Comparison of ENCODE assay signal across 12 mouse cellular contexts in the genomic region with DNA sequence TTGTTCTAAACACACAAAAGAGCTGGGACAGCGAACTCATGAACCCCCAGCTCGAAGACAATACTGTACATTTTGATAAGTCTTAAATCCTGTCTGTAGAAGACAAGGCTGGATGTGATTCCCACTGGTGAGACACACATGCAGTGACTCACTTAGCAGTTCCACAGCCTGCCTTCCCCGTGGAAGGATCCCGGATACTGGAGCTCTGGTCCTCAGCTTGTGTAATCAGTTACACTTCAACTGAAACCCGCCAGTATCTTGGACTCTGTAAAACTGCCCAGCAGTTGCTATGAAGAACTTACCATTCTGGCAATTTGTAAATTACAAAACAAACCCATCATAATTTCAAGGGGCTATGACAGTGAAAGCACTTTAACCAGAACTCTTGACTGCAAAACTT. TPM values are rescaled to one million over a fixed set of nuclear protein-coding genes. Genes with fewer than 3 reads are reported as not detected.
DNase-seq lines count a peak whose midpoint lies in the region; ATAC-seq and TF ChIP-seq lines count a peak whose summit lies in the region.
"Had no signal": no experiment of that assay in that cellular context is flagged by ENCODE, and none has a peak within 500 bp of the region (broad histone marks: within the 10 kb centered on the region; RNA-seq: fewer than 3 reads in every experiment).

No protein-coding gene starts in this region.

- ATAC-seq in lung, embryonic 14.5 days (ENCODE audit: insufficient read depth), result no peak
- ATAC-seq in limb, embryonic 12.5 days (ENCODE audit: insufficient number of reproducible peaks, insufficient read depth, low FRiP score, low TSS enrichment, low read depth), result no peak
- ATAC-seq: forebrain, embryonic 15.5 days had no signal

- DNase-seq in lung, embryonic 14.5 days, result peak; percentile 18
- no peak for DNase-seq in lung, adult 18-20 months
- DNase-seq in Muller cell, postnatal 12 days (ENCODE audit: inconsistent ontology term), result peak; percentile 25
- DNase-seq in fibroblast of lung, adult 2 months (ENCODE audit: low read depth), result peak; percentile 52
- no peak for DNase-seq in spleen, postnatal 4 days (ENCODE audit: low spot score in 2 of 2)
- DNase-seq in ovary, postnatal 10 days (ENCODE audit: low spot score), result no peak
- no peak for DNase-seq in testis, postnatal 10 days (ENCODE audit: low spot score)
- DNase-seq: heart, postnatal 36 days; liver, embryonic 13.5 days had no signal

- WGBS in lung, embryonic 14.5 days, result 43% methylated on average over 5 of the region's 5 CpGs
- 63% methylated on average over 5 of the region's 5 CpGs for WGBS in limb, embryonic 12.5 days

- no peaks in the 10 kb centered on the region for H3K9me3 ChIP-seq in lung, embryonic 14.5 days (ENCODE audit: low read depth, low read length)
- no peaks in the 10 kb centered on the region for H3K9me3 ChIP-seq in limb, embryonic 12.5 days
- H3K9me3 ChIP-seq: forebrain, embryonic 15.5 days; liver, embryonic 13.5 days had no signal

- no peak overlapping the region for H3K4me3 ChIP-seq in lung, embryonic 14.5 days (ENCODE audit: low read depth, low read length)
- no peak overlapping the region for H3K4me3 ChIP-seq in limb, embryonic 12.5 days (replicated peaks)
- H3K4me3 ChIP-seq: forebrain, embryonic 15.5 days; liver, embryonic 13.5 days had no signal

- peaks cover 12% of the 10 kb centered on the region for H3K27me3 ChIP-seq in lung, embryonic 14.5 days (ENCODE audit: insufficient read depth, low read length)
- peaks cover 5% of the 10 kb centered on the region; the same call in 1 of the 2 replicates for H3K27me3 ChIP-seq in limb, embryonic 12.5 days
- H3K27me3 ChIP-seq: CH12.LX had no signal

- H3K4me2 ChIP-seq in lung, embryonic 14.5 days, result no peak overlapping the region
- H3K4me2 ChIP-seq in limb, embryonic 12.5 days, result peak overlapping the region; percentile 13; the same call in 1 of the 2 replicates
- H3K4me2 ChIP-seq: forebrain, embryonic 15.5 days; liver, embryonic 13.5 days had no signal

- H3K4me1 ChIP-seq in lung, embryonic 14.5 days (ENCODE audit: insufficient read depth), result peaks cover 7% of the 10 kb centered on the region; the same call in 1 of the 2 replicates
- peaks cover 47% of the 10 kb centered on the region for H3K4me1 ChIP-seq in limb, embryonic 12.5 days (replicated peaks)
- H3K4me1 ChIP-seq: liver, embryonic 13.5 days had no signal

- no peaks in the 10 kb centered on the region for H3K36me3 ChIP-seq in lung, embryonic 14.5 days (ENCODE audit: insufficient read depth)
- H3K36me3 ChIP-seq in limb, embryonic 12.5 days, result no peaks in the 10 kb centered on the region
- H3K36me3 ChIP-seq: forebrain, embryonic 15.5 days; liver, embryonic 13.5 days had no signal

- H3K9ac ChIP-seq in lung, embryonic 14.5 days, result no peak overlapping the region
- no peak overlapping the region for H3K9ac ChIP-seq in limb, embryonic 12.5 days (replicated peaks)
- H3K9ac ChIP-seq: forebrain, embryonic 15.5 days; liver, embryonic 13.5 days had no signal

- H3K27ac ChIP-seq in lung, embryonic 14.5 days (ENCODE audit: low read depth), result no peak overlapping the region
- H3K27ac ChIP-seq in limb, embryonic 12.5 days, result no peak overlapping the region
- H3K27ac ChIP-seq: forebrain, embryonic 15.5 days; liver, embryonic 13.5 days had no signal

- no peak for TF ChIP-seq CTCF in lung, embryonic 14.5 days (IDR thresholded peaks at IDR 0.05; ENCODE audit: low read depth)

RNA-seq across cellular contexts. Expression of a gene that starts 5.4 kb away (rescaled TPM):
- 7.1 and 8.4 TPM in 2 replicates for polyA plus RNA-seq in lung, embryonic 14.5 days (2014; fragmentation: Nextera tagmentation; extraction: Ambion mirVana)
- polyA plus RNA-seq in limb, embryonic 12.5 days (2016; fragmentation: Nextera tagmentation; extraction: Ambion mirVana), result 25.2 and 25.6 TPM in 2 replicates

Comparison
In these comparisons a context has a peak if more than half of its experiments do, and no peak if none do; other contexts are left out.
1. DNase-seq: peak in lung, embryonic 14.5 days (single experiment), Muller cell, postnatal 12 days (single experiment) and fibroblast of lung, adult 2 months (single experiment); none in lung, adult 18-20 months (0 of 2), spleen, postnatal 4 days (0 of 2), ovary, postnatal 10 days (single experiment) and testis, postnatal 10 days (single experiment).